12 mouse cellular contexts compared by ENCODE assay signal in the genomic region with DNA sequence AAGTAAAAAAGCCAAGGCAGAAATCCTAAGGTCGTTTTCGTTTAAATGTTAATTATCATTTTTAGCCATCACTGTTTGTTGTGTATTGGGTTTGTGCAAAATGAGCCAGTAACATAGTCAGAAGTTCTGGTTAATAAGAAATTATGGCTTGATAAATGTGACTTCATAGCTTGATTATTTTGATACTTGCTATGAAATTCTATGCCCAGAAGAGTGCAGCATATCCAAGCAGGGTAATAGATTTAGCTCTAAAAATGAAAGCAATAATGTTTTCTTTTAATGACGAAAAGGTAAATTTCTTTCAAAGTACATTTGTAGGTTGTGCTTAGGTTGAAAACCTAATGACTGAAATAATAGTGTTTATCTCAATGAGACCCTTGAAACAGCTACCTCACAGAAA. TPM values are rescaled to one million over a fixed set of nuclear protein-coding genes. Genes with fewer than 3 reads are reported as not detected.
DNase-seq lines count a peak whose midpoint lies in the region; ATAC-seq and TF ChIP-seq lines count a peak whose summit lies in the region.
"Had no signal": no experiment of that assay in that cellular context is flagged by ENCODE, and none has a peak within 500 bp of the region (broad histone marks: within the 10 kb centered on the region; RNA-seq: fewer than 3 reads in every experiment).

No protein-coding gene starts in this region.

- no peak for TF ChIP-seq POLR2A in cerebellum, adult 2 months (IDR thresholded peaks at IDR 0.05; ENCODE audit: borderline replicate concordance, insufficient read depth, low read length)

- TF ChIP-seq CTCF in layer of hippocampus, adult 2 months (conservative IDR thresholded peaks at IDR 0.05) = peak; percentile 77
- TF ChIP-seq CTCF in cerebellum, adult 2 months (IDR thresholded peaks at IDR 0.05; ENCODE audit: borderline replicate concordance, insufficient read depth, low read depth, low read length) = no peak

- no peaks in the 10 kb centered on the region for H3K36me3 ChIP-seq in heart, embryonic 11.5 days (ENCODE audit: control insufficient read depth, insufficient read depth, low read length)
- peaks cover 4% of the 10 kb centered on the region; the same call in 1 of the 2 replicates for H3K36me3 ChIP-seq in liver, embryonic 13.5 days

- no peak for ATAC-seq in heart, embryonic 11.5 days (replicated peaks; ENCODE audit: insufficient number of reproducible peaks, low FRiP score, low TSS enrichment)
- ATAC-seq in liver, embryonic 13.5 days (ENCODE audit: low read depth) = no peak

- no peak overlapping the region for H3K27ac ChIP-seq in heart, embryonic 11.5 days (ENCODE audit: low read depth, low read length)
- peak overlapping the region; percentile 90; the same call in 1 of the 2 replicates for H3K27ac ChIP-seq in layer of hippocampus, adult 2 months
- no peak overlapping the region for H3K27ac ChIP-seq in liver, embryonic 13.5 days
- no peak overlapping the region for H3K27ac ChIP-seq in cerebellum, adult 2 months (ENCODE audit: insufficient read depth, low read length)

- no peak overlapping the region for H3K4me3 ChIP-seq in heart, embryonic 11.5 days (ENCODE audit: low read depth, low read length)
- peak overlapping the region; percentile 92 for H3K4me3 ChIP-seq in layer of hippocampus, adult 2 months
- H3K4me3 ChIP-seq in liver, embryonic 13.5 days (replicated peaks) = no peak overlapping the region
- H3K4me3 ChIP-seq in cerebellum, adult 2 months (replicated peaks; ENCODE audit: insufficient read depth, low read depth, low read length) = no peak overlapping the region

- peaks cover 16% of the 10 kb centered on the region for H3K4me1 ChIP-seq in heart, embryonic 11.5 days (ENCODE audit: control insufficient read depth, insufficient read depth, low read length)
- peaks cover 31% of the 10 kb centered on the region for H3K4me1 ChIP-seq in liver, embryonic 13.5 days (replicated peaks)
- H3K4me1 ChIP-seq in cerebellum, adult 2 months (ENCODE audit: control insufficient read depth, insufficient read depth, low read length) = no peaks in the 10 kb centered on the region

- H3K9ac ChIP-seq in heart, embryonic 11.5 days (ENCODE audit: low read depth, low read length) = no peak overlapping the region
- H3K9ac ChIP-seq in liver, embryonic 13.5 days = no peak overlapping the region

- no peak for DNase-seq in heart, adult 11 months
- no peak for DNase-seq in layer of hippocampus, adult 2 months (ENCODE audit: low spot score in 2 of 2)
- DNase-seq in layer of hippocampus, postnatal 10 days (ENCODE audit: low spot score in 2 of 2) = no peak
- peak; percentile 32 for DNase-seq in A20 (ENCODE audit: low read depth, low spot score)
- DNase-seq in liver, embryonic 13.5 days = no peak
- no peak for DNase-seq in cerebellum, adult 2 months
- no peak for DNase-seq in testis, postnatal 10 days (ENCODE audit: low spot score)
- DNase-seq: cerebellum, postnatal 36 days; heart, postnatal 4 days; lung, postnatal 4 days; thymus, postnatal 14 days had no signal

- H3K27me3 ChIP-seq in heart, embryonic 11.5 days (ENCODE audit: control insufficient read depth, insufficient read depth, low read length) = no peaks in the 10 kb centered on the region
- 0 out of 2 replicates have a peak, but pooled peaks cover 4% of the 10 kb centered on the region for H3K27me3 ChIP-seq in liver, embryonic 13.5 days
- H3K27me3 ChIP-seq in cerebellum, adult 2 months (ENCODE audit: control insufficient read depth, insufficient read depth, low read length) = no peaks in the 10 kb centered on the region; the same call in 1 of the 2 replicates

- H3K4me2 ChIP-seq in heart, embryonic 11.5 days = peak overlapping the region; percentile 76; the same call in 1 of the 2 replicates
- H3K4me2 ChIP-seq in liver, embryonic 13.5 days = peak overlapping the region; percentile 92

- 57% methylated on average over 3 of the region's 3 CpGs for WGBS in heart, embryonic 11.5 days (ENCODE audit: insufficient replicate concordance)
- WGBS in liver, embryonic 13.5 days (ENCODE audit: insufficient replicate concordance) = 47% methylated on average over 3 of the region's 3 CpGs
- WGBS in cerebellum, adult 2 months = 65% methylated on average over 3 of the region's 3 CpGs

- H3K9me3 ChIP-seq in heart, embryonic 11.5 days (replicated peaks; ENCODE audit: control insufficient read depth, low read length) = no peaks in the 10 kb centered on the region
- H3K9me3 ChIP-seq in liver, embryonic 13.5 days (replicated peaks) = no peaks in the 10 kb centered on the region

RNA-seq across cellular contexts. Expression of a gene that starts 0.6 kb away (rescaled TPM):
- polyA plus RNA-seq in heart, embryonic 11.5 days (2014; fragmentation: Nextera tagmentation; extraction: Ambion mirVana) = 8.5 and 8.8 TPM in 2 replicates
- total RNA-seq in layer of hippocampus, adult 2 months (2021) = 10 to 100 TPM; 65.0 to 65.7 TPM
- total RNA-seq in layer of hippocampus, postnatal 10 days (2021) = 10 to 100 TPM; 35.6 to 38.6 TPM
- 8.2 and 11.2 TPM in 2 replicates for polyA plus RNA-seq in liver, embryonic 13.5 days (2015; fragmentation: Nextera tagmentation; extraction: Ambion mirVana)
- 7.7 and 8.2 TPM in 2 replicates for polyA plus RNA-seq in cerebellum, adult 2 months (2012; rRNA removed)
